Comparison of ENCODE assay signal across 11 mouse cellular contexts in the genomic region with DNA sequence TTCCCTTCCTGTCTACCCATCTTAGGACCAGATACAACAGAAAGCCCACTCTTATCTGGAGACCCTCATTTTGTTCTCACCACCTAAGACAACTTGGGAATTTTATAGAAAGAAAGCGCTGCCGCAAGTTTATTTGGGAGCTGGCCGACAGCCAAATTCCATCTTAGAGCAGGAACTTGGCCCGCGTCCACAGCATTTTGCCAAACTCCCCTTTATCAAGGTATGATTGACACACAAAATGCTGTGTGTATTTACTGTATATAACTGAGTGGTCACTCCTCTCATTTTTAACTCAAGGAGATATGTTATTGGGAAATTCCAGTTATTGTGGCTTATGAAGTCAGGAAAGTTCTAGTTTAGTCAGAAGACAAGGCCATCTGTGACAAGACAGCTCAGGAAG. TPM values are rescaled to one million over a fixed set of nuclear protein-coding genes. Genes with fewer than 3 reads are reported as not detected.
DNase-seq lines count a peak whose midpoint lies in the region; ATAC-seq and TF ChIP-seq lines count a peak whose summit lies in the region.
"Had no signal": no experiment of that assay in that cellular context is flagged by ENCODE, and none has a peak within 500 bp of the region (broad histone marks: within the 10 kb centered on the region; RNA-seq: fewer than 3 reads in every experiment).

No protein-coding gene starts in this region.

- no peaks in the 10 kb centered on the region for H3K36me3 ChIP-seq in forebrain, embryonic 14.5 days (ENCODE audit: control insufficient read depth, insufficient read depth, low read length)
- H3K36me3 ChIP-seq in forebrain, embryonic 16.5 days (ENCODE audit: control insufficient read depth, insufficient read depth), result no peaks in the 10 kb centered on the region
- no peaks in the 10 kb centered on the region for H3K36me3 ChIP-seq in kidney, postnatal 0 days (ENCODE audit: insufficient read depth, low read length)
- H3K36me3 ChIP-seq in stomach, embryonic 16.5 days (ENCODE audit: control insufficient read depth, insufficient read depth, low read length), result no peaks in the 10 kb centered on the region
- no peaks in the 10 kb centered on the region for H3K36me3 ChIP-seq in hindbrain, embryonic 14.5 days (replicated peaks; ENCODE audit: control insufficient read depth, insufficient read depth)
- H3K36me3 ChIP-seq: hindbrain, embryonic 13.5 days; limb, embryonic 15.5 days; neural tube, embryonic 12.5 days had no signal

- no peak overlapping the region for H3K9ac ChIP-seq in forebrain, embryonic 14.5 days (ENCODE audit: low read length)
- H3K9ac ChIP-seq in forebrain, embryonic 16.5 days (replicated peaks; ENCODE audit: low read depth, low read length), result no peak overlapping the region
- H3K9ac ChIP-seq in kidney, postnatal 0 days (ENCODE audit: low read depth, low read length), result no peak overlapping the region
- no peak overlapping the region for H3K9ac ChIP-seq in stomach, embryonic 16.5 days (ENCODE audit: low read length)
- H3K9ac ChIP-seq in hindbrain, embryonic 14.5 days, result no peak overlapping the region
- H3K9ac ChIP-seq: hindbrain, embryonic 13.5 days; limb, embryonic 15.5 days; neural tube, embryonic 12.5 days had no signal

- no peaks in the 10 kb centered on the region for H3K9me3 ChIP-seq in forebrain, embryonic 14.5 days (replicated peaks; ENCODE audit: control insufficient read depth, low read length)
- no peaks in the 10 kb centered on the region for H3K9me3 ChIP-seq in forebrain, embryonic 16.5 days (ENCODE audit: control insufficient read depth, low read length)
- H3K9me3 ChIP-seq in kidney, postnatal 0 days (replicated peaks; ENCODE audit: low read length), result no peaks in the 10 kb centered on the region
- no peaks in the 10 kb centered on the region for H3K9me3 ChIP-seq in stomach, embryonic 16.5 days (replicated peaks; ENCODE audit: control insufficient read depth, low read length)
- H3K9me3 ChIP-seq in hindbrain, embryonic 14.5 days (ENCODE audit: control insufficient read depth, low read length), result no peaks in the 10 kb centered on the region
- H3K9me3 ChIP-seq: hindbrain, embryonic 13.5 days; limb, embryonic 15.5 days; neural tube, embryonic 12.5 days had no signal

- H3K4me1 ChIP-seq in forebrain, embryonic 14.5 days (ENCODE audit: control insufficient read depth, insufficient read depth, low read length), result peaks cover 6% of the 10 kb centered on the region; the same call in 1 of the 2 replicates
- H3K4me1 ChIP-seq in forebrain, embryonic 16.5 days (replicated peaks; ENCODE audit: control insufficient read depth, insufficient read depth, low read length), result peaks cover 7% of the 10 kb centered on the region; the same call in 1 of the 2 replicates
- no peaks in the 10 kb centered on the region for H3K4me1 ChIP-seq in kidney, postnatal 0 days (replicated peaks; ENCODE audit: insufficient read depth, low read length)
- H3K4me1 ChIP-seq in stomach, embryonic 16.5 days (ENCODE audit: control insufficient read depth, insufficient read depth, low read length), result peaks cover 15% of the 10 kb centered on the region
- H3K4me1 ChIP-seq in hindbrain, embryonic 14.5 days (replicated peaks; ENCODE audit: control insufficient read depth, insufficient read depth, low read length), result no peaks in the 10 kb centered on the region
- H3K4me1 ChIP-seq: hindbrain, embryonic 13.5 days; neural tube, embryonic 12.5 days had no signal

- H3K4me2 ChIP-seq in forebrain, embryonic 14.5 days (ENCODE audit: low read length), result no peak overlapping the region
- H3K4me2 ChIP-seq in forebrain, embryonic 16.5 days (ENCODE audit: low read length), result no peak overlapping the region
- H3K4me2 ChIP-seq in kidney, postnatal 0 days (ENCODE audit: low read length), result peak overlapping the region; percentile 13; the same call in 1 of the 2 replicates
- no peak overlapping the region for H3K4me2 ChIP-seq in stomach, embryonic 16.5 days (ENCODE audit: low read depth, low read length)
- no peak overlapping the region for H3K4me2 ChIP-seq in hindbrain, embryonic 14.5 days (replicated peaks)
- H3K4me2 ChIP-seq: hindbrain, embryonic 13.5 days; limb, embryonic 15.5 days; neural tube, embryonic 12.5 days had no signal

- peak; percentile 65 for DNase-seq in forebrain, embryonic 14.5 days (ENCODE audit: low spot score)
- peak; percentile 53 for DNase-seq in right cerebral cortex, postnatal 4 days
- DNase-seq in right cerebral cortex, postnatal 25 days, result no peak
- peak; percentile 59 for DNase-seq in kidney, postnatal 0 days (ENCODE audit: low spot score)
- no peak for DNase-seq in hindbrain, embryonic 14.5 days (ENCODE audit: low spot score)
- no peak for DNase-seq in cerebellum, adult 8-10 months

- no peak for TF ChIP-seq CTCF in kidney, postnatal 0 days (IDR thresholded peaks at IDR 0.05; ENCODE audit: low read depth)

- WGBS in forebrain, embryonic 14.5 days, result 24% methylated on average over 5 of the region's 5 CpGs
- 13% methylated on average over 5 of the region's 5 CpGs for WGBS in forebrain, embryonic 16.5 days
- WGBS in kidney, postnatal 0 days, result 32% methylated on average over 5 of the region's 5 CpGs
- 10% methylated on average over 5 of the region's 5 CpGs for WGBS in stomach, embryonic 16.5 days
- 59% methylated on average over 5 of the region's 5 CpGs for WGBS in hindbrain, embryonic 14.5 days

- no peak overlapping the region for H3K4me3 ChIP-seq in forebrain, embryonic 14.5 days (ENCODE audit: low read depth, low read length)
- H3K4me3 ChIP-seq in forebrain, embryonic 16.5 days (replicated peaks; ENCODE audit: low read length), result no peak overlapping the region
- H3K4me3 ChIP-seq in kidney, postnatal 0 days (replicated peaks; ENCODE audit: low read depth, low read length), result no peak overlapping the region
- H3K4me3 ChIP-seq in stomach, embryonic 16.5 days (replicated peaks; ENCODE audit: low read length), result no peak overlapping the region
- no peak overlapping the region for H3K4me3 ChIP-seq in hindbrain, embryonic 14.5 days (replicated peaks; ENCODE audit: low read length)
- H3K4me3 ChIP-seq: hindbrain, embryonic 13.5 days; limb, embryonic 15.5 days; neural tube, embryonic 12.5 days had no signal

- no peak for ATAC-seq in forebrain, embryonic 14.5 days
- ATAC-seq in forebrain, embryonic 16.5 days, result no peak
- no peak for ATAC-seq in kidney, postnatal 0 days (replicated peaks; ENCODE audit: low FRiP score, low read depth)
- peak; percentile 44; the same call in 1 of the 2 replicates for ATAC-seq in stomach, embryonic 16.5 days (ENCODE audit: insufficient read depth, low FRiP score)
- no peak for ATAC-seq in hindbrain, embryonic 14.5 days (ENCODE audit: low FRiP score)

- H3K27ac ChIP-seq in forebrain, embryonic 14.5 days (ENCODE audit: low read depth, low read length), result no peak overlapping the region
- no peak overlapping the region for H3K27ac ChIP-seq in forebrain, embryonic 16.5 days (ENCODE audit: low read length)
- no peak overlapping the region for H3K27ac ChIP-seq in kidney, postnatal 0 days
- H3K27ac ChIP-seq in stomach, embryonic 16.5 days (ENCODE audit: low read length), result no peak overlapping the region
- no peak overlapping the region for H3K27ac ChIP-seq in hindbrain, embryonic 14.5 days
- H3K27ac ChIP-seq: hindbrain, embryonic 13.5 days; limb, embryonic 15.5 days; neural tube, embryonic 12.5 days had no signal

- H3K27me3 ChIP-seq in forebrain, embryonic 14.5 days (replicated peaks; ENCODE audit: control insufficient read depth, insufficient read depth, low read length), result no peaks in the 10 kb centered on the region
- H3K27me3 ChIP-seq in forebrain, embryonic 16.5 days (replicated peaks; ENCODE audit: control insufficient read depth, insufficient read depth, low read length), result no peaks in the 10 kb centered on the region
- H3K27me3 ChIP-seq in kidney, postnatal 0 days (ENCODE audit: insufficient read depth, low read length), result no peaks in the 10 kb centered on the region
- H3K27me3 ChIP-seq in stomach, embryonic 16.5 days (ENCODE audit: control insufficient read depth, insufficient read depth, low read length), result no peaks in the 10 kb centered on the region
- H3K27me3 ChIP-seq in hindbrain, embryonic 14.5 days (ENCODE audit: control insufficient read depth, insufficient read depth, low read length), result no peaks in the 10 kb centered on the region
- H3K27me3 ChIP-seq: limb, embryonic 15.5 days; neural tube, embryonic 12.5 days had no signal

RNA-seq across cellular contexts. Expression of a gene that starts 8.2 kb away (rescaled TPM):
- polyA plus RNA-seq in forebrain, embryonic 14.5 days (2014; fragmentation: Nextera tagmentation; extraction: Ambion mirVana), result 2.1 and 2.2 TPM in 2 replicates
- polyA plus RNA-seq in forebrain, embryonic 16.5 days (2015; fragmentation: Nextera tagmentation; extraction: Ambion mirVana), result 2.0 and 3.7 TPM in 2 replicates
- polyA plus RNA-seq in kidney, postnatal 0 days (2015; fragmentation: Nextera tagmentation; extraction: Ambion mirVana), result 1.5 and 3.1 TPM in 2 replicates
- polyA plus RNA-seq in stomach, embryonic 16.5 days (2015; fragmentation: Nextera tagmentation; extraction: Ambion mirVana), result 5.3 and 5.9 TPM in 2 replicates
- 3.8 and 5.0 TPM in 2 replicates for polyA plus RNA-seq in hindbrain, embryonic 14.5 days (2014; fragmentation: Nextera tagmentation; extraction: Ambion mirVana)

Comparison
In these comparisons a context has a peak if more than half of its experiments do, and no peak if none do; other contexts are left out.
1. DNase-seq: peak in forebrain, embryonic 14.5 days (single experiment), right cerebral cortex, postnatal 4 days (single experiment) and kidney, postnatal 0 days (single experiment); none in right cerebral cortex, postnatal 25 days (single experiment), hindbrain, embryonic 14.5 days (single experiment) and cerebellum, adult 8-10 months (single experiment).